ENCODE assay signal across 8 mouse cellular contexts in the genomic region with DNA sequence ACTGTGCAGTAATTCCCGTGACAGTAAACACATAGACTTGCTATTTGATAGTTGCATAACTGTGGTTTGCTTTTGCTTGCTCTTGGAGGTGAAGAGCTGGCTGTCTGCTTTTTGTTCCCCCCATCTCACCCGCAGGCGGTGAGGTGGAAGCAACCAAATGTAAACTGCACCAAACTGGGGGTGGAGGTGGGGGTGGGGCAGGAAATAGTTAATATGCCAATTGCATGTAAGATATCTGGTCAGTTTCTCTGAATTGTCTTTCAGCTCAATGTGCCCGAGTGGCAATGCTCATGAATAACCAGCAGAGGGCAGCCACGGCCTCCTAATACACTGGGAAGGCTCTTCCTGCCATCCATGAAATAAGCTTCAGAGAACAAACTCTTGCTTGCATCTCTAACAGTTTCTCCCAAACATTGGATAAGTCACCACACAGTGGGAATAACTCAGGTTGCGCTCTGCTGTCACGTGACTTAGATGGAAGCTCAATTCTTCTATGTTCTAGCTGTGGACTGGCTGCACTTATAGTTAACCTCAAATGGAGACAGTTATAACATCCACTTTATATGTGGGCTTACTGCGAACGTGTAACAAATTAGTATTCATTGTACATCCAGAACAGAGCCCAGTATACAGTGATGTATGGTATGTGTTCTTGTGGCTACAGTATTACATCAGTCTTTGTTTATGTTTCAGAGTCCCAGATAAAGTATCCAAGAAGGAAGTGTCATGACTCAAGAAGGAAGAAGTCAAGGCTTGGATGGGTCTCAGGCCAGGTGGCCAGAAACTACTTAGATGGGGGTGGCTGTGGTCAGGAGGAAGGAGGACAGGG.
DNase-seq lines count a peak whose midpoint lies in the region; TF ChIP-seq lines count a peak whose summit lies in the region.

No protein-coding gene starts in this region.

- H3K27me3 ChIP-seq in C2C12 (ENCODE audit: control insufficient read depth, insufficient read depth, insufficient read length), result no peaks in the 10 kb centered on the region
- H3K27me3 ChIP-seq in embryonic facial prominence, embryonic 10.5 days (replicated peaks; ENCODE audit: low read depth, poor library complexity, severe bottlenecking), result peaks cover 13% of the 10 kb centered on the region
- peaks cover 35% of the 10 kb centered on the region for H3K27me3 ChIP-seq in heart, embryonic 10.5 days (ENCODE audit: insufficient read depth, poor library complexity, severe bottlenecking)

- WGBS in embryonic facial prominence, embryonic 10.5 days, result 34% methylated on average over 9 of the region's 9 CpGs
- WGBS in heart, embryonic 10.5 days, result 28% methylated on average over 9 of the region's 9 CpGs
- WGBS in lung, adult 2 months, result 22% methylated on average over 9 of the region's 9 CpGs

- H3K4me3 ChIP-seq in C2C12 (ENCODE audit: insufficient read depth, poor library complexity, severe bottlenecking), result no peak overlapping the region
- no peak overlapping the region for H3K4me3 ChIP-seq in embryonic facial prominence, embryonic 10.5 days
- no peak overlapping the region for H3K4me3 ChIP-seq in heart, embryonic 10.5 days
- H3K4me3 ChIP-seq in lung, adult 2 months (replicated peaks; ENCODE audit: extremely low read depth, low read depth, low read length), result no peak overlapping the region

- H3ac ChIP-seq in C2C12 (ENCODE audit: control insufficient read depth, insufficient read length, low read depth), result no peak overlapping the region

- peaks cover 3% of the 10 kb centered on the region; the same call in 1 of the 2 replicates for H3K4me1 ChIP-seq in embryonic facial prominence, embryonic 10.5 days
- no peaks in the 10 kb centered on the region for H3K4me1 ChIP-seq in heart, embryonic 10.5 days
- no peaks in the 10 kb centered on the region for H3K4me1 ChIP-seq in lung, adult 2 months (ENCODE audit: control insufficient read depth, insufficient read depth, low read length)

- DNase-seq in adrenal gland, postnatal 10 days, result peak; percentile 80
- peak; percentile 75 for DNase-seq in embryonic facial prominence, embryonic 10.5 days (ENCODE audit: low spot score)
- peak; percentile 79 for DNase-seq in heart, embryonic 10.5 days (ENCODE audit: low spot score)
- peak; percentile 63 to 67 for DNase-seq in kidney, postnatal 25 days
- DNase-seq in lung, adult 2 months, result peak; percentile 54
- peak; percentile 60 for DNase-seq in ovary, postnatal 14 days (ENCODE audit: low spot score)
- DNase-seq in urinary bladder, adult 2 months (ENCODE audit: low spot score), result peak; percentile 39

- H3K79me2 ChIP-seq in C2C12 (ENCODE audit: control insufficient read depth, insufficient read depth), result no peaks in the 10 kb centered on the region

- H3K9me3 ChIP-seq in embryonic facial prominence, embryonic 10.5 days, result no peaks in the 10 kb centered on the region
- H3K9me3 ChIP-seq in heart, embryonic 10.5 days, result no peaks in the 10 kb centered on the region

- no peak for TF ChIP-seq POLR2A in lung, adult 2 months (IDR thresholded peaks at IDR 0.05; ENCODE audit: borderline replicate concordance, extremely low read depth, low read depth, low read length)

- no peaks in the 10 kb centered on the region for H3K36me3 ChIP-seq in C2C12 (ENCODE audit: control insufficient read depth, insufficient read depth)
- no peaks in the 10 kb centered on the region for H3K36me3 ChIP-seq in embryonic facial prominence, embryonic 10.5 days (replicated peaks)
- H3K36me3 ChIP-seq in heart, embryonic 10.5 days, result no peaks in the 10 kb centered on the region

- no peaks in the 10 kb centered on the region for H3K79me3 ChIP-seq in C2C12 (ENCODE audit: low read depth)

- peak; percentile 77 for TF ChIP-seq CTCF in C2C12 (IDR thresholded peaks at IDR 0.05; ENCODE audit: control insufficient read depth, insufficient read depth, insufficient read length)
- peak; percentile 89 for TF ChIP-seq CTCF in lung, adult 2 months (IDR thresholded peaks at IDR 0.05; ENCODE audit: insufficient read depth, low read length)

- H3K27ac ChIP-seq in embryonic facial prominence, embryonic 10.5 days (replicated peaks), result no peak overlapping the region
- no peak overlapping the region for H3K27ac ChIP-seq in heart, embryonic 10.5 days

TF ChIP-seq in C2C12, 6 proteins besides CTCF, POLR2A, EP300 and RAD21:
- TF ChIP-seq MYOD1 (IDR thresholded peaks at IDR 0.05; ENCODE audit: control insufficient read depth, insufficient read length, low read depth), result no peak
- TF ChIP-seq USF1 (IDR thresholded peaks at IDR 0.05; ENCODE audit: low read depth), result peak; percentile 74
- TF ChIP-seq CEBPB (IDR thresholded peaks at IDR 0.05; ENCODE audit: low read depth), result no peak
- no peak for TF ChIP-seq FOSL1 (IDR thresholded peaks at IDR 0.05; ENCODE audit: insufficient read depth, low read length, poor library complexity, severe bottlenecking)
- TF ChIP-seq MAX (IDR thresholded peaks at IDR 0.05), result peak; percentile 53
- TF ChIP-seq MYOG (IDR thresholded peaks at IDR 0.05; ENCODE audit: control insufficient read depth, extremely low read depth, insufficient read length), result no peak
